Mouse (Mus musculus) urinary bladder, postnatal 36 days (tissue): ENCODE data around the gene Spsb1.

Experiments used
- DNase-seq, 2 experiments: peaks; one replicate each; pipeline ENCODE4 v3.0.0; 2022; ENCODE audit warnings: low spot score in 2 of 2, mixed read lengths in 1 of 2

The Spsb1 gene

GRCm38 (mm10) chr4:149983921-149984645, 29.2 kb upstream of the Spsb1 start:
- DNase-seq = no peak

GRCm38 (mm10) chr4:149982154-149982553, 27.3 kb upstream of the Spsb1 start:
- DNase-seq = no peak

GRCm38 (mm10) chr4:149979819-149980308, 25.0 kb upstream of the Spsb1 start:
- DNase-seq = peak; percentile 71 to 78

- DNase-seq = no peak
Measured at GRCm38 (mm10) chr4:149978820-149979219, 24.0 kb upstream of the Spsb1 start.

GRCm38 (mm10) chr4:149977801-149978544, 23.1 kb upstream of the Spsb1 start:
- no peak for DNase-seq

GRCm38 (mm10) chr4:149977181-149977580, 22.3 kb upstream of the Spsb1 start:
- no peak for DNase-seq

GRCm38 (mm10) chr4:149975730-149976254, 20.9 kb upstream of the Spsb1 start:
- DNase-seq = no peak

- DNase-seq = no peak
Measured at GRCm38 (mm10) chr4:149975291-149975690, 20.4 kb upstream of the Spsb1 start.

- DNase-seq = no peak
Measured at GRCm38 (mm10) chr4:149971393-149971792, 16.6 kb upstream of the Spsb1 start.

- DNase-seq = no peak
Measured at GRCm38 (mm10) chr4:149968526-149968925, 13.7 kb upstream of the Spsb1 start.

GRCm38 (mm10) chr4:149966963-149967362, 12.1 kb upstream of the Spsb1 start:
- DNase-seq = no peak

GRCm38 (mm10) chr4:149966252-149966651, 11.4 kb upstream of the Spsb1 start:
- DNase-seq = peak in 1 of 2 experiments; percentile 76

- DNase-seq = no peak
Measured at GRCm38 (mm10) chr4:149965672-149966071, 10.8 kb upstream of the Spsb1 start.

GRCm38 (mm10) chr4:149965242-149965641, 10.4 kb upstream of the Spsb1 start:
- DNase-seq = no peak

GRCm38 (mm10) chr4:149964770-149965169, 9.9 kb upstream of the Spsb1 start:
- DNase-seq = no peak

- no peak for DNase-seq
Measured at GRCm38 (mm10) chr4:149964285-149964684, 9.4 kb upstream of the Spsb1 start.

GRCm38 (mm10) chr4:149960391-149960790, 5.5 kb upstream of the Spsb1 start:
- no peak for DNase-seq

GRCm38 (mm10) chr4:149959816-149960215, 5.0 kb upstream of the Spsb1 start:
- DNase-seq = no peak

GRCm38 (mm10) chr4:149958566-149958965, 3.7 kb upstream of the Spsb1 start:
- DNase-seq = peak; percentile 68 to 77

- DNase-seq = no peak
Measured at GRCm38 (mm10) chr4:149956048-149956447, 1.2 kb upstream of the Spsb1 start.

- no peak for DNase-seq
Measured at GRCm38 (mm10) chr4:149955631-149956030, 788 bp upstream of the Spsb1 start.

GRCm38 (mm10) chr4:149953621-149954481, 992 bp downstream of the Spsb1 start:
- DNase-seq = peak in 1 of 2 experiments; percentile 39
